Mouse (Mus musculus) fat pad, adult 2 months (tissue): ENCODE measurements around the gene Gm12166.
"Not testable (repeated sequence)": the region's sequence is repeated elsewhere in the genome, so short reads cannot be mapped to it uniquely, and the experiment has no call there.

ENCODE experiments used
- DNase-seq: peaks from one replicate; pipeline ENCODE4 v3.0.0-alpha.2; 2011; ENCODE audit warnings: low read depth, low spot score; ENCODE audit errors: extremely low read depth

Gm12166 gene

GRCm38 (mm10) chr11:46052105-46052659 lies at the start of gene Gm12166:
Gene Gm12166 (minus strand): TSS chr11:46052321.
- not testable (repeated sequence) for DNase-seq

GRCm38 (mm10) chr11:46097062-46097461 lies 44.9 kb upstream of the Gm12166 start:
- no peak for DNase-seq

- no peak for DNase-seq
Measured at GRCm38 (mm10) chr11:46096265-46096649, 44.1 kb upstream of the Gm12166 start.

- DNase-seq = no peak
Measured at GRCm38 (mm10) chr11:46095477-46096264, 43.5 kb upstream of the Gm12166 start.

- no peak for DNase-seq
Measured at GRCm38 (mm10) chr11:46092121-46092520, 40.0 kb upstream of the Gm12166 start.

GRCm38 (mm10) chr11:46090951-46091667 lies 39.0 kb upstream of the Gm12166 start:
- no peak for DNase-seq

- DNase-seq = no peak
Measured at GRCm38 (mm10) chr11:46090036-46090725, 38.1 kb upstream of the Gm12166 start.

- DNase-seq = no peak
Measured at GRCm38 (mm10) chr11:46089081-46089713, 37.1 kb upstream of the Gm12166 start.

- DNase-seq = no peak
Measured at GRCm38 (mm10) chr11:46086446-46086845, 34.3 kb upstream of the Gm12166 start.

GRCm38 (mm10) chr11:46085398-46086163 lies 33.5 kb upstream of the Gm12166 start:
- DNase-seq = no peak

GRCm38 (mm10) chr11:46084568-46084967 lies 32.4 kb upstream of the Gm12166 start:
- DNase-seq = no peak

GRCm38 (mm10) chr11:46083835-46084444 lies 31.8 kb upstream of the Gm12166 start:
- no peak for DNase-seq

- DNase-seq = no peak
Measured at GRCm38 (mm10) chr11:46083405-46083804, 31.3 kb upstream of the Gm12166 start.

GRCm38 (mm10) chr11:46081075-46081474 lies 29.0 kb upstream of the Gm12166 start:
- no peak for DNase-seq

- no peak for DNase-seq
Measured at GRCm38 (mm10) chr11:46077732-46078375, 25.7 kb upstream of the Gm12166 start.

- DNase-seq = no peak
Measured at GRCm38 (mm10) chr11:46077304-46077703, 25.2 kb upstream of the Gm12166 start.

GRCm38 (mm10) chr11:46076442-46077158 lies 24.5 kb upstream of the Gm12166 start:
- DNase-seq = no peak

- DNase-seq = no peak
Measured at GRCm38 (mm10) chr11:46075507-46075906, 23.4 kb upstream of the Gm12166 start.
